Mouse (Mus musculus): ENCODE results near the gene Ipo11.

DNA sequence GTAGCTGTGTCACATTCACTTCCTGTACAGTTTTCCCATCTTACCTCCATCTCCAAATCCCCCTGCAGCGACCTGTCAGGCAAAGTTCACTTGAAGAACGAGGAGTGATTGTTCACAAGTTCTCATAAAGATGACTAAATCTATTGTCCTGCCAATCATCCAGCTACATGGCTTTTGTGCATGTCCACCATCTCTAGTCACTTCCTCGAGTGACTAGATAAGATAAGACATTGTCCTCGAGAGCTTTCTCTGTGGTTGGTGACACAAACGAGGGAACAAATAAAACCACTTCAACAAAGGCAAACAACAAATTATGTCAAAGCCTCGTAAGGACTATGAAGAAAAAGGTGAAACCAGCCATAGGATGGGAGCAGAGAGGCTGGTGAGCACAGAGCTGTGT lies 191.6 kb downstream of the Ipo11 start:
- TF ChIP-seq ELF1 (IDR thresholded peaks at IDR 0.05; ENCODE audit: low read depth, low read length), result no peak
- no peak for TF ChIP-seq UBTF (IDR thresholded peaks at IDR 0.05; ENCODE audit: borderline replicate concordance, insufficient read depth, low read depth, low read length)
- no peak for TF ChIP-seq HCFC1 (IDR thresholded peaks at IDR 0.05; ENCODE audit: low read depth, low read length)
- no peak for TF ChIP-seq CTCF (IDR thresholded peaks at IDR 0.05 in 2 of 3, conservative IDR thresholded peaks at IDR 0.05 in 1 of 3; ENCODE audit: control insufficient read depth in 1 of 3, insufficient read depth in 1 of 3, low read depth in 2 of 3, low read length in 3 of 3, poor library complexity in 1 of 3, severe bottlenecking in 1 of 3)
- TF ChIP-seq ZKSCAN1 (IDR thresholded peaks at IDR 0.05; ENCODE audit: low read depth, low read length), result no peak
- no peak for TF ChIP-seq SIN3A (IDR thresholded peaks at IDR 0.05; ENCODE audit: low read length)
- TF ChIP-seq MAX (IDR thresholded peaks at IDR 0.05; ENCODE audit: low read length), result no peak
- TF ChIP-seq NELFE (IDR thresholded peaks at IDR 0.05; ENCODE audit: low read depth, low read length), result no peak
- no peak for TF ChIP-seq MEF2A (IDR thresholded peaks at IDR 0.05; ENCODE audit: extremely low read depth, insufficient replicate concordance, low read depth, low read length, poor library complexity, severe bottlenecking)
- peak; percentile 50 to 62; a peak in 3 of 4 replicates for TF ChIP-seq EP300 (IDR thresholded peaks at IDR 0.05; ENCODE audit: low read depth in 1 of 2, low read length in 2 of 2)
- no peak for TF ChIP-seq POLR2AphosphoS2 (IDR thresholded peaks at IDR 0.05; ENCODE audit: low read length)
- no peak for TF ChIP-seq ZC3H11A (IDR thresholded peaks at IDR 0.05; ENCODE audit: low read depth, low read length)
- no peak for TF ChIP-seq POLR2A (IDR thresholded peaks at IDR 0.05; ENCODE audit: control insufficient read depth in 1 of 2, insufficient read depth in 1 of 2, low read depth in 1 of 2, low read length in 2 of 2, poor library complexity in 1 of 2)

Data from MEL (cell line).